Mouse (Mus musculus) WW6 (cell line): Measurements from ENCODE around the gene Twf1.
A peak's percentile ranks its signal among the peaks of the same experiment; 100 is the strongest.

Experiments
- DNase-seq: peaks from one replicate; pipeline ENCODE4 v3.0.0-alpha.2; 2013; ENCODE audit warnings: low read depth, low spot score

Twf1 gene

GRCm38 (mm10) chr15:94589219-94590075 lies at the start of gene Twf1:
Twf1 (minus strand) TSS chr15:94589889.
- DNase-seq, result peak; percentile 84

- DNase-seq, result no peak
Observed at GRCm38 (mm10) chr15:94639126-94639525, 49.4 kb upstream of the Twf1 start.

GRCm38 (mm10) chr15:94638207-94638606 lies 48.5 kb upstream of the Twf1 start:
- no peak for DNase-seq

- DNase-seq, result no peak
Observed at GRCm38 (mm10) chr15:94634524-94634923, 44.8 kb upstream of the Twf1 start.

GRCm38 (mm10) chr15:94630553-94630952 lies 40.9 kb upstream of the Twf1 start:
- DNase-seq, result no peak

GRCm38 (mm10) chr15:94628830-94629601 lies 39.3 kb upstream of the Twf1 start, which contains the start of gene Tmem117:
Tmem117 (plus strand) TSS chr15:94629232.
- DNase-seq, result peak; percentile 36

DNA sequence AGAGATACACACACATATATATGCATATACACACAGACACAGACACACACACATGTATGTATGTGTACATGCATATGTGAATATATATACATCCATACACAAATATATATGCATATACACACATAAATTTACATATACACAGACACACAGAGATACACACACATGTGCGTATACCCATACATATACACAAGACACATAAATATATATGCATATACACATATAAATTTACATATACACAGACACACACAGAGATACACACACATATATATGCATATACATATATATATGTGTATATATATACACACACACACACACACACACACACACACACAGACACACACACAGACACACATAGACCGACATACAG lies 38.8 kb upstream of the Twf1 start:
- no peak for DNase-seq

GRCm38 (mm10) chr15:94620909-94621308 lies 31.2 kb upstream of the Twf1 start:
- no peak for DNase-seq

DNA sequence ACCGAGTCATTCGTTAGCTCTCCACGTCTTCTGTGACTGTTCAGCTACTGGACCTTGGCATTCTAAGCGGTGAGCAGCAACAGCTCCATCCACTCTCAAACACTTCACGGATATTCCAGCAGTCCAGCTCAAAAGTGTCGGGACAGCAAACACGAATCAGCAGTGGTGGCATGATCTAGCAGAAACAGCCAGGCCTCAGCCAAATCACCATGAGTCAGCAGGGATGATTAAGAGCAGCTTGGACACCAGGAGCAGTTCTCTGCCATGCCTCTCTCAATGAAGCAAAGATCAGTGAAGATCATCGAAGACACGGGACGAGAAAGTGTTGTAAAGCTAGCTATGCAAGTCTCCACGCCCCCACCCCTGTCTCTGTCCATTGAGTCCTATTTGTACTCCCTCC lies 26.3 kb upstream of the Twf1 start:
- no peak for DNase-seq

- no peak for DNase-seq
Observed at GRCm38 (mm10) chr15:94607768-94608167, 18.1 kb upstream of the Twf1 start.

DNA sequence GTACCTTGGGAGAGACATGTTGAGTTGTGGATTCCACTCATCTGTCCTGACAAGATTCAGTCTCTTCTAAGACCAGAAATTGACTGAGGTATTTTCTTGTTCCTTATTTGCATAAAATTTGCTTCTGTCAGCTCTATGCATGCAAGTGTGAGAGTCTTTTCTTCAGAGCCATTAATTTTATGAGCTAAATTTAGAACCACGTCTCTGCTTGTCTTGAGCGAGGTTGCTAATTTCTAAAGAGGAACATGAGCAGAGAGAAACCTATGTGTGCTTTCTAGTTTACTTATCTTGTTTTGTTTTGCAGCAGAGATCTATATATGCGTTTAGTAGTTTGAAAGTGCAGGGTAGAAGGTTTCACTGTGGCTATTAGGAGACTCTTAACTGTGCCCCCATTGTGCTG lies 12.8 kb upstream of the Twf1 start:
- DNase-seq, result no peak

- no peak for DNase-seq
Observed at GRCm38 (mm10) chr15:94601339-94601738, 11.7 kb upstream of the Twf1 start.

DNA sequence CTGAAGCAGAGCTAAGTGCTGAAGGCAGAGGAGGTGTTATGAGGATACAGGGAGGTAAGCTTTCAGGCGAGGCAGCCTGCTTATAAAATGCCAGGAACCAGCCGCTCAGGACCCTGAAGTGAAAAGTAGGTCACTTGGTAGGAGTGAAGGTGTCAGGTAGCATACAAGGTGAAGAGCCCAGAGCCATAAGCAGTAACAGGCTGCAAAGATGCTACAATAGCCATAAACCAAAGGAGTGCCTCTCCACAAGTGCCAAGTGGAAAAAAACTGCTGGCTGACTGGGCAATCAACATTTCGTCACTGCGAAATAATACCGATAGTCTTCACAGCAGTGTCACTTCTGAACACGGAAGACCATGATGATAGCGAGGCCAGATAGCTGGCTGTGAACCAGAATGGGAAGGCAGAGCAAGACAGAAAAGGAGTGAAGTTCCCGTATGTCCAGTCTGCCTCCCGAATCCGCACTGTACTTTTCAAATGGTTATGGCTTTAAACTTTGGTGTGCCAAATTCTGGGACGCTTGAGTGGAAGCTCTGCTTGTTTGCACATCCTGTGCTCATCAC lies 10.5 kb upstream of the Twf1 start:
- DNase-seq, result no peak

DNA sequence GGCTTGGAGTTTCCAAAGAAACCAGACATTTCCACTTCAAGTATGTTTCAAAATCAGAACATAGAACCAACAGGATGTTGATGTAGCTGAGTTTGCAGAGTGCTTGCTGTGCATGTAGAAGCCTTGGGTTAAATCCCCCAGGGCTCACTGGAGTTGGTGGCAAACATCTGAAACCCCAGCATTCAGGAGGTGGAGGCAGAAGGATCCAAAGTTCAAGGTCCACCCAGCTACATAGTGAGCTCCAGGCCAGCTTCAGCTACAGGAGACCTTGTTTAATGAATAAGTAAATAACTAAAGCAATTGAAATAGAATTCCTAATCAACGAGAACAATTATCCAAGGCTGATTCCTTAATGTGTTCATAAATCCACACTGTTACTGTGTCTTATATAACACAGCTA lies 3.9 kb upstream of the Twf1 start:
- no peak for DNase-seq

- no peak for DNase-seq
Observed at GRCm38 (mm10) chr15:94591356-94591755, 1.7 kb upstream of the Twf1 start.

DNA sequence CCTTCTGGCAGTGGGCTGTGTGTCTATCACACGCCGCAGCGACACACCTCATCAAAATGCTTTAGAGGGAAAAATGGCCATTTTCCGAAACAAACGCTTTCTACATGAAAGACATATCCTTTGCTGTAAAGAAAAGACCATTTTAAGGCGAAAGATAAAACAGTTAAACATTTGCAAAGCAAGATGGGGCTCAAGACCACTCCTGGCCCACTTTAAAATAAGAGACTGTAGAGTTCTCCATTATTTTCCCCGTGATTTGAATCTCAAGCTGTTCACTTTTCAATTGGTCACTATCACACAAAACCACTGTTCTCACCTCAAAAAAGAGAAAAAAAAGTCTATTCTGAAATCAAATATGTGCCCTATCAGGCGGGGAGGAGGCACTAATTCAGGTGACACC lies 394 bp upstream of the Twf1 start:
- DNase-seq, result no peak

GRCm38 (mm10) chr15:94587826-94588715 lies 1.6 kb downstream of the Twf1 start:
- no peak for DNase-seq

GRCm38 (mm10) chr15:94584738-94585137 lies 5.0 kb downstream of the Twf1 start:
- DNase-seq, result no peak

DNA sequence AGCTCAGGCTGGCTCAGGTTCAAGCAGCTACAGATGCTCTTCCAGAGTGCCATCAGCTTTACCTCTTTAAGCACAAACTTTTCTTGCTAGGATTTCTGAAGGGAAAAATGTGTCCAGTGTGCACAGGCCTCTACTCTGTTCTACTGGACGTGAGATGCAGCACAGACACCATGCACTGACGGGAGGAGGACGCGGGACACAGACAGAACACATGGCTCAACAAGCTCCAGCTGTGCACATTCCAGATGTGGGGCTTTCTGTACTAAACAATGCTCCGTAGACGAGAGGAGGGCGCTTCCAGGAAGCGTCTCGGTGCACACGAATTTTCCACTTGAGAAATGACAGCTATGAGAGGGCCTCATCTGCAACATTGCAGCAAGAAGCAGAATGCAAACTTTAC lies 6.5 kb downstream of the Twf1 start:
- DNase-seq, result no peak

DNA sequence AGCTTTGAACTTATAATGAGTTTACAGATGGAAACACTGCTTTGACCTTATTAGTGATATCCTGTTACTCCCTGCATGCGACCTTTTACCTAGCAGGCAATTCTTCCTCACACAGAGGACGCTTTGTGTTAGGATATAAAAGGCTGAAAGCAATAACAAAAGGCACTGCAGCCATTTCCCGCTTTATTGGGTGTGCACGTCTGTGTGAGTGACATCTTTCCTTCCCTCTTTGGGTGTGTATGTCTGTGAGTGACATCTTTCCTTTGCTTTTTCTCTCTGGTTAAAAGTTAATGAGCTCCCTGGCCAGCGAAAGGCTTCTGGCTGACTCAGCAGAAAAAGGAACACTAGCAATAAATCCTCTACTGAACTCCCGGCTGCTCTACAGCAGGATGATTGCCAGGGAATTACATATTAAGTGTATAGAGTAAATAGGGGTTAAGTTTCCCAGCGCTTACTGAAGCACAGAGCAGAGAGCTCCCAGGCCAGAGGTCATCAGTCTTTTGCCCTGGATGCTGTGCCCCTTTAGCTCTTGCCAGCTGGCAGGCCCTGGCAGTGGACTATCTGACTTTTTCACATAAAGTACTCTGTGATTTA lies 7.6 kb downstream of the Twf1 start:
- DNase-seq, result no peak
